Mouse (Mus musculus) retina, postnatal 1 day (tissue): ENCODE measurements around the gene Nrf1.
A peak's percentile ranks its signal among the peaks of the same experiment; 100 is the strongest.

ENCODE experiments used
- DNase-seq: peaks from one replicate; pipeline ENCODE4 v3.0.0-alpha.2; 2012

The Nrf1 gene

GRCm38 (mm10) chr6:30081339-30081738 is 33.6 kb downstream of the Nrf1 start:
- peak; percentile 37 for DNase-seq

- DNase-seq = no peak
Measured at GRCm38 (mm10) chr6:30083307-30083706, 35.5 kb downstream of the Nrf1 start.

- DNase-seq = peak; percentile 33
Measured at GRCm38 (mm10) chr6:30085351-30085750, 37.6 kb downstream of the Nrf1 start.

- DNase-seq = peak; percentile 48
Measured at GRCm38 (mm10) chr6:30091221-30091620, 43.4 kb downstream of the Nrf1 start.

GRCm38 (mm10) chr6:30092816-30093215 is 45.0 kb downstream of the Nrf1 start:
- no peak for DNase-seq

- no peak for DNase-seq
Measured at GRCm38 (mm10) chr6:30101773-30102415, 54.1 kb downstream of the Nrf1 start.

GRCm38 (mm10) chr6:30106091-30106490 is 58.3 kb downstream of the Nrf1 start:
- no peak for DNase-seq

GRCm38 (mm10) chr6:30107456-30107855 is 59.7 kb downstream of the Nrf1 start:
- no peak for DNase-seq

GRCm38 (mm10) chr6:30109820-30110502 is 62.2 kb downstream of the Nrf1 start:
- no peak for DNase-seq

GRCm38 (mm10) chr6:30112349-30113132 is 64.8 kb downstream of the Nrf1 start:
- DNase-seq = peak; percentile 90

- no peak for DNase-seq
Measured at GRCm38 (mm10) chr6:30114101-30114500, 66.3 kb downstream of the Nrf1 start.

- no peak for DNase-seq
Measured at GRCm38 (mm10) chr6:30121152-30121551, 73.4 kb downstream of the Nrf1 start.

GRCm38 (mm10) chr6:30121600-30121999 is 73.8 kb downstream of the Nrf1 start:
- DNase-seq = no peak

- no peak for DNase-seq
Measured at GRCm38 (mm10) chr6:30123391-30123790, 75.6 kb downstream of the Nrf1 start.

GRCm38 (mm10) chr6:30126060-30126459 is 78.3 kb downstream of the Nrf1 start:
- DNase-seq = no peak

- DNase-seq = no peak
Measured at GRCm38 (mm10) chr6:30126766-30127165, 79.0 kb downstream of the Nrf1 start.

- no peak for DNase-seq
Measured at GRCm38 (mm10) chr6:30132399-30132798, 84.6 kb downstream of the Nrf1 start.

- no peak for DNase-seq
Measured at GRCm38 (mm10) chr6:30135590-30135989, 87.8 kb downstream of the Nrf1 start.

GRCm38 (mm10) chr6:30137227-30137626 is 89.4 kb downstream of the Nrf1 start:
- no peak for DNase-seq

- peak; percentile 78 for DNase-seq
Measured at GRCm38 (mm10) chr6:30139329-30140045, 91.7 kb downstream of the Nrf1 start.

GRCm38 (mm10) chr6:30143263-30143662 is 95.5 kb downstream of the Nrf1 start:
- no peak for DNase-seq

GRCm38 (mm10) chr6:30147058-30147457 is 99.3 kb downstream of the Nrf1 start:
- DNase-seq = peak; percentile 91

- DNase-seq = no peak
Measured at GRCm38 (mm10) chr6:30147753-30148152, 100.0 kb downstream of the Nrf1 start.
